Mouse (Mus musculus): ENCODE data around the gene Rps15a.

Rps15a gene

GRCm38 (mm10) chr7:118115877-118116568, at the start of gene Rps15a:
Rps15a (minus strand) TSS chr7:118116188.
- DNase-seq (ENCODE audit: low spot score), result peak; percentile 99

DNA sequence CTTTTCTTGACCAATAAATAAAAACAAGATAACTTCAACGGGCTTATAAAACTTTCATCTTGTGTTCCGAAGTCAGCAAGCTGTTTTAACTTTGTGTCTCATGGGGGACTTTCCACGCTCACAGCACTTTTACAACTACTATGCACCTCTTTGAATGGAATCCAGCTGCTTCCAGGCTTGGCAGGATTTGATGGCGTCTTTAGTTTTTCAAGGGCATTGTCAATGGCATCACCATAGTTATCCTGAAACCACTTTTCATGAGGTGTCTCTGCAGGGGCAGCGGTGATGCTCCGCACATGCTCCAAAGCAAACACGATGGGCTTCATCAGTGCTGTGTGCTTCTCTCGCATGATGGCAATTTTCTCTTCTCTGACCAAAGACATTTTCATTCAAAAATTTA, 47.0 kb upstream of the Rps15a start:
- no peak for DNase-seq (ENCODE audit: low spot score)

GRCm38 (mm10) chr7:118160121-118160520, 44.1 kb upstream of the Rps15a start:
- no peak for DNase-seq (ENCODE audit: low spot score)

GRCm38 (mm10) chr7:118156461-118156860, 40.5 kb upstream of the Rps15a start:
- DNase-seq (ENCODE audit: low spot score), result no peak

GRCm38 (mm10) chr7:118154150-118154549, 38.2 kb upstream of the Rps15a start:
- DNase-seq (ENCODE audit: low spot score), result no peak

DNA sequence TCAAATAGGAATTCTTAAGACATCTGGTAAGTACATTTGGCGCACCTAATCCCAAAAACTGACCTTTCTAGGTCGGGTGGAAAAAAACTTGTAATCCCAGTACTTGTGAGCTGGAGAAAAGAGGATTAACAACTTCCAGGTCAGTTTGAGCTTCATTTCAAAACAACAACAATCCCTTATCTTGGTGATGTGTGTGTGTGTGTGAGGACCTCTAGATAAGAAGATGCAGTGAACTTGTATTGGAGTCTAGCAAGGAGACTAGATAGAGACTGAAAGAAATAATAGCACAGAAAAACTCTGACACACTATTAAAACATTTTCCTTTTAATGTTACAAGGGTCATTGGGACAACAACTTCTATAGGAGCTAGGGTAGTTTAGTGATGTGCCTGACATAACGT, 27.6 kb upstream of the Rps15a start:
- DNase-seq (ENCODE audit: low spot score), result no peak

DNA sequence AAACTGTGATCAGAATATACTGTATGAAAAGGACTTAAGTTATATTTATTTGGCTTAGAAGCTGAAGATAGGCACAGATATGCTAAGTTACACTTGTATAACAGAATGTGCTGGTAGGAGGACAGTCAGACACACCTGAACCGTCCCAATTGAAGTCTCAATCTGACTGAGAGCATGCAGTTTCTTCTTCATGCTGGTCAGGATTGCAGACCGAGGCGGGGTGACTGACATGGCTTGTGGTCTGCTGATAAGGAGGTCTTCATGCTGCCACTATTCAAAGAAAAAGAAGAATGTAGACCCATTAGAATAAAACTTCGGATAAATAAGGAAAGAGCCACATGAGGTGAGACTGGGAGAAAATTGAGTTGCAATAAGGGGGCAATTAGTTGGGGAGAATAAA, 27.1 kb upstream of the Rps15a start:
- DNase-seq (ENCODE audit: low spot score), result no peak

- no peak for DNase-seq (ENCODE audit: low spot score)
Observed at GRCm38 (mm10) chr7:118141271-118141670, 25.3 kb upstream of the Rps15a start.

DNA sequence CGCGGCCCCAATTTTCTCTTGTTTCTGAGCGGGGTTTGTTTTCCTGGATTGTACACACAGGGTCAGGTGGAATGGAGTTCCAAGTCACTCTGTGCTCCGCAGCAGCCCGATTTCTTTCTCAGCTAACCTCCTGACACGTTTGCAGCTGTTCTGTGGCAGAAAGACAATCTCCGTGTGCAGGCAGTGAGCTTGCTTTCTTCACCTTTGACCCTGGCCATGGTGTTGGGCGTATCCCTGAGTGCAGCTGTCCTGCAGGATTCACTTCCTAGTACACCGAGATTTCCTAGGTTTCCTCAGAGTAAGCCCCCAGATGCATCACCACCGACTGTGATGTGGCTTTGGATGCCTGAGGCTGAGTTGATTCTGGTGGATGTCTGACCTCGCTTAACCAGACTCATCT, 19.1 kb upstream of the Rps15a start:
- no peak for DNase-seq (ENCODE audit: low spot score)

- DNase-seq (ENCODE audit: low spot score), result peak; percentile 97
Observed at GRCm38 (mm10) chr7:118129430-118130041, 13.5 kb upstream of the Rps15a start, which contains the start of gene Arl6ip1. Arl6ip1 (minus strand) TSS chr7:118129662.

- DNase-seq (ENCODE audit: low spot score), result peak; percentile 36
Observed at GRCm38 (mm10) chr7:118128925-118129429, 13.0 kb upstream of the Rps15a start.

- no peak for DNase-seq (ENCODE audit: low spot score)
Observed at GRCm38 (mm10) chr7:118126219-118126875, 10.4 kb upstream of the Rps15a start.

DNA sequence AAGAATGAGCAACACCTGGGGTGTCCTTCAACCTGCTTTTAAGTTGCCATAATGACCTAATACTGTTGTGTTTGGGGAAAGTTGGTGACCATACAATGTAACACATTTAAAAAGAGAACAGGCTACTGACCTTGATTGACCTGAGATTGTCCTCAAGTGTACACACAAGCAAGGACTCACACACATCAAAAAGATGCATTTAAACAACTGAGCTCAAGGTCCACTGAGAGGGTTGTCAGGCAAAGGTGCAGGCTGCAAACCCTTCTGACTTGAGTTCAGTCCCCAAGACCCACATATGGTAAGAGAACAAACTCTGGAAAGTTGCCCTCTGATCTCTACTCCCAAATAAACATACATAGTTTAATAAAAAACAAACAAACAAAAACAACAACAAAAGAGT, 9.7 kb upstream of the Rps15a start:
- no peak for DNase-seq (ENCODE audit: low spot score)

DNA sequence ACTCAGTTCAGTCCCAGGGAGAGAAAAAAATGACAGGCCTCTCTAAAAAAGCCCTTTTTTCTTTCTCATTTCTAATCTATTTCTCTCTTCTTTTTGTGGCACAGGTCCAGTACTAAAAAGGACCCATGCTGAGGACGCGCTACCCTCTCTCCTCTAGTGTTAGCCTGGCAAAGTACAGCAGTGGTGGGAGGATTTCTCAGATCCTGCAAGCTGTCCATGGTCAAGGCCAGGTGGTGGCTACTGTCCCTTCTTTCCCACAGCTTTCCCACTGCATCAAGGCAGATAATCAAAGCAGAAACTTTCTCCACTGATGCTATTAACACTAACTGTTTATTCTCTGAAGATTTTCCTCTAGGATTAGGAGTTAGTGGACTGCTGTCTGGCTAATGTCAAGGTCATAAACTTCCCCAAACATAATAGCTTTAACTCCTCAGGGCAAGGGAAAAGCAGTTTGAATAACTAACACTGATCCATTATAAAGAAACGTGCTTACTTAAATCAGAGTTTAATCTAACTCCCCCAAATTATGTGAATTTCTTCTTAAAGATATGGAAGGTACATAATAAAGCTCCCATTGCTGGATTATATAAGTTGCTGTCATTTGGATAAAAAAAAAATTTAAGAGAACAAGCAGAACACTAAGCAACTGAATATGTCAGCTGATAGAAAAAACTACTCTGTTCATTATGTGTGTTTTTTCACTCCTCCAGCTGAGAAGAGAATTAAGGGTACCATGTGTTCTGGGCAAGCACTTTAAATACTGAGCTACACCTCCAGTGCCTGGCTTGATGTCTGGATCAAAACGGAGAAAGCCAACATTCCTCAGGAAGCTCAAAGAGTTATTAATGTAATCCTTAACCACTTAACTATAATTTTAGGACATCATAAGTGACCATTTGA, 7.8 kb upstream of the Rps15a start:
- DNase-seq (ENCODE audit: low spot score), result no peak

DNA sequence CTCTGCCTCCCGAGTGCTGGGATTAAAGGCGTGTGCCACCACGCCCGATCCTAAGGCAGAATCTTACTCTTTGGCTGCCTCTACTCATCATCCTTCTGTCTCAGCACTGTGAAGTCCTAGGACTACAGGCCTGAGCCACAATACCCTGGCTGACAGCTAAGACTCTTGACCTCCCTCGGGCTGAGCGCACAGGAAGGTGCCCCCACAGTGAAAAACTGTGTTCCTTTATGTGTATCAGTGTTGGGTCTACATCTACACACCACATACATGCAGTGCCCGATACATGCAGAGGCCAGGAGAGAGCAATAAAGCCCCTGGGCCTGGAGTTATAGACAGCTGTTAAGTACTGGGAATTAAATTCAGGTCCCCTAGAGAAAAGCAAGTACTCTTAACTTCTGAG, 6.2 kb upstream of the Rps15a start:
- no peak for DNase-seq (ENCODE audit: low spot score)

- DNase-seq (ENCODE audit: low spot score), result no peak
Observed at GRCm38 (mm10) chr7:118120654-118121053, 4.7 kb upstream of the Rps15a start.

DNA sequence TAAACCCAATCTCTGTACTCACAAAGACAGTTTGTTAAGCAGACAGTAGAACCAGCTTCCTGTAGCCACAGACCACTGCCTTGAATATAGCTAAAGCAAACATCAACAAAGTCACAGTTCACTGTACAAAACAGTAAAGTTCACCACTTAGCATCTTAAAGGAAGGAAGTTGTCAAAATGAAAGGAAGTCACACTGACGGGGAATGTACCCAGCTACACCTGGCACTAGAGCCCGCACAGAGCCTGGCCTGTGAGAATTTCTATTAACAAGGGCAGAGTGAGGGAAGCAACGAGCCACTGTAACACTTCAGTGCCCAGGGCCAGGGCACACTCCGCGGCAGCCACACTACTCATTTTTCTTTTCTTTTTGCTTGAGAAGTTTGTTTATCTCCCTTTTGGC, 4.0 kb upstream of the Rps15a start:
- no peak for DNase-seq (ENCODE audit: low spot score)

GRCm38 (mm10) chr7:118119142-118119541, 3.2 kb upstream of the Rps15a start:
- no peak for DNase-seq (ENCODE audit: low spot score)

- DNase-seq (ENCODE audit: low spot score), result no peak
Observed at GRCm38 (mm10) chr7:118118426-118118825, 2.4 kb upstream of the Rps15a start.

- no peak for DNase-seq (ENCODE audit: low spot score)
Observed at GRCm38 (mm10) chr7:118117539-118118210, 1.7 kb upstream of the Rps15a start.

GRCm38 (mm10) chr7:118116787-118117538, 975 bp upstream of the Rps15a start:
- DNase-seq (ENCODE audit: low spot score), result no peak

All from retina, embryonic 14.5 days (tissue).